Mouse (Mus musculus): ENCODE measurements around the gene Myo10.

Gene Myo10

GRCm38 (mm10) chr15:25797179-25797578 is 174.9 kb downstream of the Myo10 start:
- in situ Hi-C loops (cut with MboI, MseI), result no loop called here

- in situ Hi-C loops (cut with MboI, MseI), result no loop called here
Measured at GRCm38 (mm10) chr15:25797888-25798287, 175.6 kb downstream of the Myo10 start.

GRCm38 (mm10) chr15:25801726-25802125 is 179.4 kb downstream of the Myo10 start:
- in situ Hi-C loops (cut with MboI, MseI), result loop anchor here (10.0 kb wide), 3 partner anchors 153 to 523 kb away; no protein-coding TSS in a partner anchor

GRCm38 (mm10) chr15:25802194-25802593 is 179.9 kb downstream of the Myo10 start:
- in situ Hi-C loops (cut with MboI, MseI), result loop anchor here (10.0 kb wide), 3 partner anchors 153 to 523 kb away; no protein-coding TSS in a partner anchor

GRCm38 (mm10) chr15:25803111-25803510 is 180.8 kb downstream of the Myo10 start:
- in situ Hi-C loops (cut with MboI, MseI), result loop anchor here (10.0 kb wide), 3 partner anchors 152 to 522 kb away; no protein-coding TSS in a partner anchor

- in situ Hi-C loops (cut with MboI, MseI), result loop anchor here (10.0 kb wide), 3 partner anchors 149 to 519 kb away; no protein-coding TSS in a partner anchor
Measured at GRCm38 (mm10) chr15:25805336-25806110, 183.2 kb downstream of the Myo10 start.

GRCm38 (mm10) chr15:25806363-25806762 is 184.0 kb downstream of the Myo10 start:
- in situ Hi-C loops (cut with MboI, MseI), result loop anchor here (10.0 kb wide), 3 partner anchors 148 to 518 kb away; no protein-coding TSS in a partner anchor

- in situ Hi-C loops (cut with MboI, MseI), result loop anchor here (10.0 kb wide), 3 partner anchors 148 to 518 kb away; no protein-coding TSS in a partner anchor
Measured at GRCm38 (mm10) chr15:25806878-25807277, 184.6 kb downstream of the Myo10 start.

- in situ Hi-C loops (cut with MboI, MseI), result loop anchor here (10.0 kb wide), 3 partner anchors 146 to 516 kb away; no protein-coding TSS in a partner anchor
Measured at GRCm38 (mm10) chr15:25808677-25809460, 186.5 kb downstream of the Myo10 start.

GRCm38 (mm10) chr15:25809669-25810068 is 187.3 kb downstream of the Myo10 start:
- in situ Hi-C loops (cut with MboI, MseI), result loop anchor here (10.0 kb wide), 3 partner anchors 145 to 515 kb away; no protein-coding TSS in a partner anchor

GRCm38 (mm10) chr15:25811834-25812250 is 189.5 kb downstream of the Myo10 start:
- in situ Hi-C loops (cut with MboI, MseI), result no loop called here

- in situ Hi-C loops (cut with MboI, MseI), result no loop called here
Measured at GRCm38 (mm10) chr15:25812479-25812878, 190.2 kb downstream of the Myo10 start.

GRCm38 (mm10) chr15:25814535-25814934 is 192.2 kb downstream of the Myo10 start:
- in situ Hi-C loops (cut with MboI, MseI), result no loop called here

- in situ Hi-C loops (cut with MboI, MseI), result no loop called here
Measured at GRCm38 (mm10) chr15:25817191-25817590, 194.9 kb downstream of the Myo10 start.

- in situ Hi-C loops (cut with MboI, MseI), result no loop called here
Measured at GRCm38 (mm10) chr15:25821981-25822380, 199.7 kb downstream of the Myo10 start.

GRCm38 (mm10) chr15:25822656-25823055 is 200.3 kb downstream of the Myo10 start:
- in situ Hi-C loops (cut with MboI, MseI), result no loop called here

- in situ Hi-C loops (cut with MboI, MseI), result no loop called here
Measured at GRCm38 (mm10) chr15:25826531-25826961, 204.2 kb downstream of the Myo10 start.

GRCm38 (mm10) chr15:25828464-25828863 is 206.1 kb downstream of the Myo10 start:
- in situ Hi-C loops (cut with MboI, MseI), result no loop called here

- in situ Hi-C loops (cut with MboI, MseI), result no loop called here
Measured at GRCm38 (mm10) chr15:25830426-25830825, 208.1 kb downstream of the Myo10 start.

GRCm38 (mm10) chr15:25834282-25834681 is 212.0 kb downstream of the Myo10 start:
- in situ Hi-C loops (cut with MboI, MseI), result no loop called here

- in situ Hi-C loops (cut with MboI, MseI), result no loop called here
Measured at GRCm38 (mm10) chr15:25834920-25835674, 212.8 kb downstream of the Myo10 start.

Measured in T-helper 1 cell (primary cell).